Comparison of ENCODE assay signal across 20 mouse cellular contexts in genomic region chr1:16779791-16780190, GRCm38 (mm10).
DNase-seq lines count a peak whose midpoint lies in the region; ATAC-seq and TF ChIP-seq lines count a peak whose summit lies in the region.
"Had no signal": no experiment of that assay in that cellular context is flagged by ENCODE, and none has a peak within 500 bp of the region (broad histone marks: within the 10 kb centered on the region; RNA-seq: fewer than 3 reads in every experiment).

No protein-coding gene starts in this region.

- 3% methylated on average over 1 of the region's 1 CpGs for WGBS in cerebellum, adult 2 months

- no peak for DNase-seq in cerebellum, postnatal 4 days (ENCODE audit: low spot score in 2 of 2)
- DNase-seq in brain, adult 2 months (ENCODE audit: low read depth, low spot score) = peak; percentile 77
- DNase-seq in cerebellum, adult 2 months = peak; percentile 44 to 71
- DNase-seq in cerebellum, postnatal 10 days = peak; percentile 58 to 71
- no peak for DNase-seq in testis, postnatal 10 days (ENCODE audit: low spot score)
- DNase-seq in kidney, adult 9 months = no peak
- no peak for DNase-seq in layer of hippocampus, adult 9-10 months (ENCODE audit: low spot score)
- DNase-seq: adrenal gland, adult 8-10 months; adrenal gland, postnatal 36 days; B cell, adult 2 months; gastrocnemius, postnatal 36 days; heart, adult 11 months; heart, postnatal 4 days had no signal

- TF ChIP-seq CTCF in cerebellum, adult 2 months (IDR thresholded peaks at IDR 0.05; ENCODE audit: borderline replicate concordance, insufficient read depth, low read depth, low read length) = no peak

- no peak overlapping the region for H3K27ac ChIP-seq in cerebellum, adult 2 months (ENCODE audit: insufficient read depth, low read length)
- H3K27ac ChIP-seq: embryonic facial prominence, embryonic 12.5 days; forebrain, embryonic 15.5 days; heart, embryonic 13.5 days; hindbrain, embryonic 12.5 days had no signal

- ATAC-seq in cerebellum, adult (ENCODE audit: insufficient number of reproducible peaks, low FRiP score, low TSS enrichment) = peak; percentile 95
- ATAC-seq: CD4-positive, CD25-positive, alpha-beta regulatory T cell, adult 4 months; forebrain, embryonic 15.5 days; intestine, embryonic 16.5 days had no signal

- no peaks in the 10 kb centered on the region for H3K4me1 ChIP-seq in cerebellum, adult 2 months (ENCODE audit: control insufficient read depth, insufficient read depth, low read length)
- H3K4me1 ChIP-seq: embryonic facial prominence, embryonic 12.5 days; forebrain, embryonic 15.5 days; heart, embryonic 13.5 days; hindbrain, embryonic 12.5 days had no signal

- no peak for TF ChIP-seq POLR2A in cerebellum, adult 2 months (IDR thresholded peaks at IDR 0.05; ENCODE audit: borderline replicate concordance, insufficient read depth, low read length)

- no peaks in the 10 kb centered on the region for H3K27me3 ChIP-seq in cerebellum, adult 2 months (ENCODE audit: control insufficient read depth, insufficient read depth, low read length)
- H3K27me3 ChIP-seq: embryonic facial prominence, embryonic 12.5 days; forebrain, embryonic 15.5 days; heart, embryonic 13.5 days; hindbrain, embryonic 12.5 days had no signal

- H3K4me3 ChIP-seq in cerebellum, adult 2 months (replicated peaks; ENCODE audit: insufficient read depth, low read depth, low read length) = no peak overlapping the region
- H3K4me3 ChIP-seq: embryonic facial prominence, embryonic 12.5 days; forebrain, embryonic 15.5 days; heart, embryonic 13.5 days; hindbrain, embryonic 12.5 days had no signal

Comparison
In these comparisons a context has a peak if more than half of its experiments do, and no peak if none do; other contexts are left out.
1. DNase-seq: peak in brain, adult 2 months (single experiment), cerebellum, adult 2 months (2 of 2) and cerebellum, postnatal 10 days (2 of 2); none in cerebellum, postnatal 4 days (0 of 2), testis, postnatal 10 days (single experiment), kidney, adult 9 months (single experiment) and layer of hippocampus, adult 9-10 months (single experiment).